Mouse (Mus musculus) neural tube, embryonic 13.5 days (tissue): ENCODE results near the gene Lrg1. TPM values are rescaled to one million over a fixed set of nuclear protein-coding genes. Genes with fewer than 3 reads are reported as not detected.
"Not testable (repeated sequence)": the region's sequence is repeated elsewhere in the genome, so short reads cannot be mapped to it uniquely, and the experiment has no call there.

Source experiments
- ATAC-seq: fragments of 200-750 bp; cut with Nextera tagmentation; 2 replicates; pipeline ENCODE4 v1.8.0; 2017; ENCODE audit warnings: low read depth, mild to moderate bottlenecking, moderate TSS enrichment, moderate library complexity
- H3K27ac ChIP-seq: fragments of 300-500 bp; sonication (generic); replicated peaks from 2 replicates; pipeline ENCODE4 v1.5.1; 2015; ENCODE audit warnings: moderate library complexity, mild to moderate bottlenecking, inconsistent platforms
- H3K27me3 ChIP-seq: fragments of 300-500 bp; sonication (generic); 2 replicates; pipeline ENCODE4 v1.6.1; 2015; ENCODE audit warnings: mild to moderate bottlenecking, inconsistent platforms
- H3K36me3 ChIP-seq: fragments of 300-500 bp; sonication (generic); 2 replicates; pipeline ENCODE4 v1.6.1; 2015; ENCODE audit warnings: mild to moderate bottlenecking, inconsistent platforms
- H3K4me1 ChIP-seq: fragments of 300-500 bp; sonication (generic); replicated peaks from 2 replicates; pipeline ENCODE4 v1.6.1; 2015; ENCODE audit warnings: inconsistent platforms
- H3K4me2 ChIP-seq: fragments of 300-500 bp; sonication (generic); 2 replicates; pipeline ENCODE4 v1.6.1; 2015; ENCODE audit warnings: inconsistent platforms, mild to moderate bottlenecking, moderate library complexity
- H3K4me3 ChIP-seq: fragments of 300-500 bp; sonication (generic); 2 replicates; pipeline ENCODE4 v1.5.1; 2015; ENCODE audit warnings: mild to moderate bottlenecking, inconsistent platforms
- H3K9ac ChIP-seq: fragments of 300-500 bp; sonication (generic); 2 replicates; pipeline ENCODE4 v1.6.1; 2015; ENCODE audit warnings: moderate library complexity, mild to moderate bottlenecking, inconsistent platforms
- H3K9me3 ChIP-seq: fragments of 300-500 bp; sonication (generic); 2 replicates; pipeline ENCODE4 v1.6.1; 2016; ENCODE audit warnings: inconsistent platforms
- WGBS: fragments of 180-500 bp; shearing (Covaris S2); methylation state at CpG from one replicate; pipeline ENCODE4 v1.1.7; 2015; 5-methylcytosine and 5-hydroxymethylcytosine counted together
- polyA plus RNA-seq: library from polyadenylated mRNA; unstranded; fragments of >200 nt; fragmentation: Nextera tagmentation; extraction: Ambion mirVana; gene quantifications from 2 replicates; pipeline ENCODE4 v1.2.1, GENCODE M21; 2015

Lrg1 gene
- polyA plus RNA-seq, 1 experiment from 2014 or later = 0.22 TPM

GRCm38 (mm10) chr17:56080781-56081585 is 40.8 kb downstream of the Lrg1 start:
- Histone ChIP-seq H3K4me1 (peaks cover 32% of the 10 kb centered on the region), H3K9me3 (no peaks in the 10 kb centered on the region), H3K4me3 (peak overlapping the region; percentile 84), H3K36me3 (peaks cover 34% of the 10 kb centered on the region), H3K4me2 (peak overlapping the region; percentile 100), H3K27me3 (no peaks in the 10 kb centered on the region), H3K27ac (peak overlapping the region; percentile 52; the same call in 1 of the 2 replicates), H3K9ac (peak overlapping the region; percentile 95)
- peak; percentile 24 for ATAC-seq
- WGBS = 9% methylated on average over 8 of the region's 8 CpGs

DNA sequence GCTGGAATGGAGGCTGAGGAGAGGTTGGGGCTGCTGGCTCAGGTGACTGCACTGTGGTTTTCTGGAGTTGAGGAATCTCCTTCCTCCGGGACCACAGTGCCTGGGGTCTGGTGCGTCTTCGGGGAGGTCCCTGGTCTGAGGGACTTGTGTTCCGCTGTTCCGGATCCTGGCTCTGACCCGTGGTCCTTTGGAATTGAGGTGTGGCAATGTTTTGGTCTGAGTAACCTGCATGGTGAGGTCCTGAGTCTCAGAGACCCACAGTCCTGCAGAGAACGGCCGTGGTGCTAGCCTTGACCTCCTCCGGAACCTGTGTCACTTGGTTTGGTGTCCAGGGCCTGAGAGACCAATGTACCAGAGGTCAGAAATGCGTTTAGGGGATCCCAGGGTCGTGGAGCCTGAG is 41.9 kb downstream of the Lrg1 start:
- H3K36me3 ChIP-seq = peaks cover 27% of the 10 kb centered on the region
- H3K9me3 ChIP-seq = no peaks in the 10 kb centered on the region
- no peaks in the 10 kb centered on the region for H3K27me3 ChIP-seq
- ATAC-seq = no peak
- H3K27ac ChIP-seq = peak overlapping the region; percentile 72
- peak overlapping the region; percentile 95 for H3K9ac ChIP-seq
- WGBS = 1% methylated on average over 11 of the region's 11 CpGs
- peak overlapping the region; percentile 100 for H3K4me2 ChIP-seq
- H3K4me3 ChIP-seq = peak overlapping the region; percentile 84
- H3K4me1 ChIP-seq = peaks cover 40% of the 10 kb centered on the region

GRCm38 (mm10) chr17:56078880-56079795 is 42.7 kb downstream of the Lrg1 start, which contains the start of gene Hdgfl2:
TSS of gene Hdgfl2 (plus strand) at chr17:56079634.
- WGBS = 0% methylated on average over 60 of the region's 61 CpGs
- Histone ChIP-seq H3K27me3 (no peaks in the 10 kb centered on the region), H3K4me3 (peak within 1 kb of the TSS; percentile 84), H3K9ac (peak within 1 kb of the TSS; percentile 95), H3K4me2 (peak within 1 kb of the TSS; percentile 100), H3K4me1 (peaks cover 43% of the 10 kb centered on the region), H3K27ac (peak within 1 kb of the TSS; percentile 72), H3K36me3 (peaks cover 19% of the 10 kb centered on the region), H3K9me3 (no peaks in the 10 kb centered on the region)
- peak; percentile 95 for ATAC-seq

DNA sequence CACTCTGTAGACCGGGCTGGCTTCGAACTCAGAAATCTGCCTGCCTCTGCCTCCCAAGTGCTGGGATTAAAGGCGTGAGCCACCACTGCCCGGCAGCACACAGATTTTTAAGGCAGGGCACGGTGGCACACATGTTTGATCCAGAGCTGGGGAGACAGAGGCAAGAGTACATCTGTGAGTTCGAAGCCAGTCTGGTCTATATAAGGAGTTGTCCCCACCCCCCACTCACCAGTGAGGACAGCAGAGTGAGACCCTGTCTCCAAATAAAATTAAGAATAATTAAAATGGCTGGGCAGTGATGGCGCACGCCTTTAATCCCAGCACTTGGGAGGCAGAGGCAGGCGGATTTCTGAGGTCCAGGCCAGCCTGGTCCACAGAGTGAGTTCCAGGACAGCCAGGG is 43.4 kb downstream of the Lrg1 start:
- Histone ChIP-seq H3K27ac (peak overlapping the region; percentile 50; the same call in 1 of the 2 replicates), H3K36me3 (peaks cover 16% of the 10 kb centered on the region), H3K4me3 (peak overlapping the region; percentile 84), H3K4me1 (peaks cover 51% of the 10 kb centered on the region), H3K4me2 (peak overlapping the region; percentile 40)
- not testable (repeated sequence) for H3K9me3 ChIP-seq, H3K9ac ChIP-seq, ATAC-seq, H3K27me3 ChIP-seq
- 64% methylated on average over 9 of the region's 9 CpGs for WGBS

DNA sequence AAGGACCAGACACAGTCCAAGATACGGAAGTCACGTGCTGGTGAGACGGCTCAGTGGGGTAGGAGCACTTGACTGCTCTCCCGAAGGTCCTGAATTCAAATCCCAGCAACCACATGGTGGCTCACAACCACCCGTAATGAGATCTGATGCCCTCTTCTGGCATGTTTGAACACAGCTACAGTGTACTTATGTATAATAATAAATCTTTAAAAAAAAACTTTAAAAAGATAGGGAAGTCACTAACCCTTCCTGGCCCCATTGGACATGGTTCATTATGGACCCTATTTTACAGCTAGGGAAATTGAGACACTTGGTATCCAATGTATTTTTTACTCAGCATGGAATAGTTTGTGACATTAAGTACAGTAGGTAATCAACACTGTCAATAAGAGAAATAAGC is 44.3 kb downstream of the Lrg1 start:
- Histone ChIP-seq H3K4me2 (no peak overlapping the region), H3K27ac (no peak overlapping the region), H3K9ac (no peak overlapping the region), H3K27me3 (no peaks in the 10 kb centered on the region), H3K36me3 (peaks cover 16% of the 10 kb centered on the region), H3K4me1 (peaks cover 44% of the 10 kb centered on the region), H3K4me3 (no peak overlapping the region), H3K9me3 (no peaks in the 10 kb centered on the region)
- ATAC-seq = no peak
- WGBS = 92% methylated on average over 5 of the region's 5 CpGs

DNA sequence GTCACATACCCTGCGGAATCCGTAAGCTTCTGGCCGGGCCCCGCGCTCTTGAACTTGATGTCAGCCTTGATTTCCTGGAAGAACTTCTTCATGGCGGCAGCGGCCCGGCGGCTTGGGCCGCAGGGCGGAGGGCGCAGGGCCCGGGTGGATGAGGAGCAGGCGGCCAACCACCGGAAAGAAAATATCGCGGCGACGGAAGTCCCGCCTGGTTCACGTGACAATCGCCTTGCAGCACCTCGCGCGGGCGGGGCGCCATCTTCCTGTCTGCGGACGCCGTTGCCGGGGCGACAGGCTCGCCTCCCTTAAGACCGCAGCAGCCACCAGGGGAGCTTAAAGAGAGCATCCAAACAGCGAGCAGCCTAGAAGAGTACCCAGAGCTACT is 47.0 kb downstream of the Lrg1 start, which contains the start of gene Ubxn6:
Gene Ubxn6 (minus strand): TSS at position 202 of the 382 bp plus-strand sequence.
- no peaks in the 10 kb centered on the region for H3K27me3 ChIP-seq
- peak within 1 kb of the TSS; percentile 84 for H3K4me3 ChIP-seq
- peaks cover 18% of the 10 kb centered on the region for H3K4me1 ChIP-seq
- H3K27ac ChIP-seq = peak within 1 kb of the TSS; percentile 95
- peak within 1 kb of the TSS; percentile 90 for H3K9ac ChIP-seq
- no peaks in the 10 kb centered on the region for H3K9me3 ChIP-seq
- WGBS = under 1% methylated on average over 35 of the region's 35 CpGs
- peaks cover 38% of the 10 kb centered on the region for H3K36me3 ChIP-seq
- H3K4me2 ChIP-seq = peak within 1 kb of the TSS; percentile 82
- ATAC-seq = peak; percentile 58

DNA sequence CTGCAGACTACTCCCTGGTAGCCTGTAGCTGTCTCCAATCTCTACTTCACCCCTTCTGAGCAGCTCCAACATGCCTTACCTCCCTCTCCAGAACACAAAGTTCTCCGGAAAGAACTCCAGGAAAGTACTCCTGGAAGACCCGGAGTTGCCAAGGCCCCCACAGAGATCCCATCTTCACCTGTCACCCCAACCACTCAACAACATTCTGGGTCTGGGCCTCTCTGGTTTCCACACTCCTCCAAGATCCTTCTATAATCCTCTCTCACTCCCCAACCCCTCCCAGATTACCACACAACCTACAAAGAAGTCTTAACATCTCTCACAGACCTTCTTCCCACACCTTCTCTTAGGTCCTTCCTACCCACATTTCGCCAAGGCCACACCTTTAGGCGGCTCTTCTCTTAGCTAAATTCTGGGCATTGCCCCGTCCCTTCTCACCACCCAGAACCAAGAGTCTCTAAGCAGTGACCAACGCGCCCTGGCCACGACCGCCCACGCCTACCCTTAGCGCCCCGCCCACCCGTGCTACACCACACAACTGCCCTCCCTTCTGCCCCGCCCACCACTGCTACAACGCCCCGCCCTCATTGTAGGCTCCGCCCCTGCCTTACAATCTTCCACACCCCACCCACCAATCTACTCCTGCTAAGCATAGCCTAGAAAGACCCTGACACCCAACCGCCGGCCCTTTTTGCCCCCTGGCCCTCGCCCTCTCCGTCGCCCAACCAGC is 47.5 kb downstream of the Lrg1 start:
- Histone ChIP-seq H3K27me3 (no peaks in the 10 kb centered on the region), H3K4me2 (peak overlapping the region; percentile 82), H3K9me3 (no peaks in the 10 kb centered on the region), H3K27ac (peak overlapping the region; percentile 95), H3K4me3 (peak overlapping the region; percentile 84), H3K4me1 (peaks cover 18% of the 10 kb centered on the region), H3K36me3 (peaks cover 43% of the 10 kb centered on the region), H3K9ac (peak overlapping the region; percentile 90)
- ATAC-seq = peak; percentile 12
- WGBS = 8% methylated on average over 22 of the region's 22 CpGs

DNA sequence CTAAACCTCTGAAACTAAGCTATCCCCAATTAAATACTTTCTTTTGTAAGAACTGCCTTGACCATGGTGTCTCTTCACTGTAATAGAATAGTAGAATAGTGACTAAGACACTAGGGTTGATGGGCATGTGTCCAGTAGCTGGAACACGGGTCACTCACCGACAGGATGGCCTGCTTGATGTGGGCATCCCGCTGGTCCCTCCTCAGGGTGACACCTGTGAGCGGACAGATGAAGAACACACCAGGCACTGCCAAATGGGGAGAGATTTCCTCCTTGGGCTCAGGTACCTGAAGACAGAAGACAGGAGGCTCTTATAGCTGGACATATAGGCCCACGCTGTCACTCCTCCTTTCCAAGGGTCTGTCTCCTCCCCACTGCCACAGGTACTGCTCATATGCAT is 49.6 kb downstream of the Lrg1 start:
- Histone ChIP-seq H3K4me2 (no peak overlapping the region), H3K4me1 (peaks cover 18% of the 10 kb centered on the region), H3K4me3 (no peak overlapping the region), H3K9me3 (no peaks in the 10 kb centered on the region), H3K27ac (no peak overlapping the region), H3K27me3 (no peaks in the 10 kb centered on the region), H3K9ac (no peak overlapping the region), H3K36me3 (peaks cover 63% of the 10 kb centered on the region)
- WGBS = 91% methylated on average over 5 of the region's 5 CpGs
- no peak for ATAC-seq

DNA sequence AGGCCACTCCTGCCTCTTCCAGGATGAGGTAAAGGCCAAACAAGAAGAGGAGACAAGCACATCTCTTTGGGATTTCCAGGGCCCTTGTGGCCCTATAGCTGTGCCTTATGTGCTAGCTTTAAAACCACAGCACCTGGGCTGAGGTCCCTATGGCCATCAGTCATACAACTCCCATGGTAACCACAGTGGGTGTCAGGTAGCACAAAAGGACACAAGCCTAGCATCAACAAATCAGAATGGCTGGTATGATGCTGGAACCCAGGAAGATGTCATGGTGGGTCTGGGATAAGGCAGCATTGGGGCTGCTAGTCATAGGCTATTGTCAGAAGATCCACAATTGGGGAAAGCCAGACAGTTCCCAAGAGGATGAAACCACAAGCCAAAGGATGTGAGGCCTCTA is 50.7 kb downstream of the Lrg1 start:
- Histone ChIP-seq H3K27ac (no peak overlapping the region), H3K9me3 (no peaks in the 10 kb centered on the region), H3K27me3 (no peaks in the 10 kb centered on the region), H3K4me1 (peaks cover 18% of the 10 kb centered on the region), H3K9ac (no peak overlapping the region), H3K4me3 (no peak overlapping the region), H3K36me3 (peaks cover 74% of the 10 kb centered on the region), H3K4me2 (no peak overlapping the region)
- no peak for ATAC-seq
